Mouse (Mus musculus): ENCODE data around the gene Smpd4. TPM values are rescaled to one million over a fixed set of nuclear protein-coding genes. Genes with fewer than 3 reads are reported as not detected.

The Smpd4 gene
- 59.9 and 85.5 TPM in 2 replicates for polyA plus RNA-seq (2012; rRNA removed; ENCODE audit: low replicate concordance)

GRCm38 (mm10) chr16:17619198-17620105 is at the start of gene Smpd4:
TSS of gene Smpd4 (plus strand) at chr16:17619354.

GRCm38 (mm10) chr16:17583064-17583463 is 36.1 kb upstream of the Smpd4 start, which contains the start of gene Slc7a4:
TSS of gene Slc7a4 (minus strand) at chr16:17583214.

GRCm38 (mm10) chr16:17646310-17647114 is 27.4 kb downstream of the Smpd4 start, which contains the start of gene Ccdc74a:
TSS of gene Ccdc74a (plus strand) at chr16:17646470.

Other genes with a start within 250 kb of the Smpd4 start
- gene Snap29, start 213.4 kb upstream of the Smpd4 start, polyA plus RNA-seq (2012; rRNA removed; ENCODE audit: low replicate concordance): 5.7 and 8.4 TPM in 2 replicates
- gene Pi4ka, start 213.0 kb upstream of the Smpd4 start, polyA plus RNA-seq (2012; rRNA removed; ENCODE audit: low replicate concordance): 47.9 and 65.5 TPM in 2 replicates
- gene Crkl, start 167.4 kb upstream of the Smpd4 start, polyA plus RNA-seq (2012; rRNA removed; ENCODE audit: low replicate concordance): 67.7 and 91.9 TPM in 2 replicates
- gene Aifm3, start 129.7 kb upstream of the Smpd4 start, polyA plus RNA-seq (2012; rRNA removed; ENCODE audit: low replicate concordance): 1.8 and 1.9 TPM in 2 replicates
- gene Lztr1, start 110.7 kb upstream of the Smpd4 start, polyA plus RNA-seq (2012; rRNA removed; ENCODE audit: low replicate concordance): 229 and 242 TPM in 2 replicates
- 63.3 and 113 TPM in 2 replicates for gene Thap7, start 88.2 kb upstream of the Smpd4 start, polyA plus RNA-seq (2012; rRNA removed; ENCODE audit: low replicate concordance)
- 0.39 and 2.4 TPM in 2 replicates for gene Lrrc74b, start 58.1 kb upstream of the Smpd4 start, polyA plus RNA-seq (2012; rRNA removed; ENCODE audit: low replicate concordance)
- 4.2 and 10.2 TPM in 2 replicates for gene P2rx6, start 57.5 kb upstream of the Smpd4 start, polyA plus RNA-seq (2012; rRNA removed; ENCODE audit: low replicate concordance)
- gene Slc7a4, start 36.1 kb upstream of the Smpd4 start, polyA plus RNA-seq (2012; rRNA removed; ENCODE audit: low replicate concordance): 17.6 and 17.9 TPM in 2 replicates
- gene Ccdc74a, start 27.1 kb downstream of the Smpd4 start, polyA plus RNA-seq (2012; rRNA removed; ENCODE audit: low replicate concordance): 0.78 and 1.2 TPM in 2 replicates
- 107 and 152 TPM in 2 replicates for gene Med15, start 113.5 kb downstream of the Smpd4 start, polyA plus RNA-seq (2012; rRNA removed; ENCODE audit: low replicate concordance)
- gene Klhl22, start 140.3 kb downstream of the Smpd4 start, polyA plus RNA-seq (2012; rRNA removed; ENCODE audit: low replicate concordance): 66.6 and 67.6 TPM in 2 replicates
- gene Scarf2, start 177.9 kb downstream of the Smpd4 start, polyA plus RNA-seq (2012; rRNA removed; ENCODE audit: low replicate concordance): 36.3 and 97.6 TPM in 2 replicates
- 0.12 TPM in 1 of 2 replicates, not detected in the other for gene B830017H08Rik, start 213.8 kb downstream of the Smpd4 start, polyA plus RNA-seq (2012; rRNA removed; ENCODE audit: low replicate concordance)
- gene Car15, start 219.0 kb downstream of the Smpd4 start, polyA plus RNA-seq (2012; rRNA removed; ENCODE audit: low replicate concordance): 8.6 and 10.7 TPM in 2 replicates

Measured in mammary gland, adult 2 months (tissue).